Mouse (Mus musculus) left cerebral cortex, postnatal 14 days (tissue): ENCODE results near the gene Rap1gap. TPM values are rescaled to one million over a fixed set of nuclear protein-coding genes. Genes with fewer than 3 reads are reported as not detected.

ENCODE experiments used
- DNase-seq, 2 experiments: peaks; one replicate each; pipeline ENCODE4 v3.0.0; 2021 to 2022; ENCODE audit warnings: low spot score in 2 of 2, mixed read lengths in 1 of 2
- intact Hi-C: fragments of 180-260 bp; cut with DNase I; formaldehyde crosslinking; loops from one replicate; pipeline ENCODE4 v1.15.1; 2025
- total RNA-seq, 2 experiments: library from RNA; stranded (reverse); gene quantifications; 2 replicates each; pipeline ENCODE4 v1.2.3; 2021

Rap1gap gene
- total RNA-seq, 2 experiments from 2014 or later = 268 to 296 TPM

DNA sequence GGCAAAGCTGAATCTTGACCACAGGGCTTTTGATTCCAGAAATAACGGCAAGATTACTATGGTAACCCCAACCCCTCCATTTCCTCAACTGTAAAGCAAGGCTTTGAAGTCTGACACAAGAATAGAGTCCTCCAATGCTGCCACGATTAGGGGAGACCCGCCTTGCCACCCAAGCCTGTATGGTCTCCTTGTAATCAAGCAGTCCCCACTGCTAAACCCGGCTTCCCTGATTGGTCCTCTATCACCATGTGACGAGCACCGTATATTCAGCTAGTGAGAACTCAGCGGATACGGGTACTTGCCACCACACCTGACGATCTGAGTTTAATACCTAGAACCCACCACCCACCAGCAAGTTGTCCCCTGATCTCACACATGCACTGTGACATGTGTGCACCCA lies 98.4 kb downstream of the Rap1gap start:
- DNase-seq = no peak
- intact Hi-C loops = no loop called here

DNA sequence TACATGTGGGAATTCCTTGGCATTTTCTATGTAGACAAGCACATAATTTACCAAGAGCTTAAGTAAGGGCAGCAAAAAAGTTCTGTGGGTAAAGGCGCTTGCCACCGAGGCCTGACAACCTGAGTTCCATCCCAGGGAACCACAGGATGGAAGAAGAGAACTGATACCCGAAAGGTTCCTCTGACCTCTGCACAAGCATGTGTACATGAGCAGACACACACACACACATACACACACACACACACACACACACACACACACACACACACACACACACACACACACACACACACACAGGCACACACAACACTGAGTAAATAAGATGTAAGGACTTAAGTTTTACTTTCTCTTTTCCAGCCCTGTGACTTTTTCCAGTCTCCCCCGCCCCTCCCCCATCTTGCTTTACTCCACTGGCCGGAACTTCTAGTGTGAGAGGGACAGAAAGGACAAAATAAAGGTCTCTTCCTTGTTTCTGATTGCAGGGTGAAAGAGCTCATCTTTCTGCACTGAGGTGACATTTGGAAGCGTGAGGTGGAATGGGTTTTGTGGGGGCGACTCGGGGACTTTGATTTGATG lies 99.5 kb downstream of the Rap1gap start:
- no peak for DNase-seq
- intact Hi-C loops = no loop called here

DNA sequence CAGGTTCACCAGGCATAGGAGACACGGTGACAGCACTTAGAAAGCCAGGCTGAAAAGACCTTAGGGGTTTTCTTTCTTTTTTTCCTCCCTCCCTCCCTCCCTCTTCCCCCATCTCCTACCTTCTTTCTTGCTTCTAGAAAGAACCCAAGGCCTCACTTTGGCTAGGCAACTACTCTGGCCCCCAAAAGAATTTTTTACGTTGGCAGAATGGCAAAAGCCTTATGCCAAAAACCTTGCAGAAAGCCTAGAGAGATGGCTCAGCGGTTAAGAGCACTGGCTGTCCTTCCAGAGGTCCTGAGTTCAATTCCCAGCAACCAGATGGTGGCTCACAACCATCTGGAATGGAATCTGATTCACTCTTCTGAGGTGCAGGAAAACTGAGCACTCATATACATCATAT lies 100.1 kb downstream of the Rap1gap start:
- no peak for DNase-seq
- intact Hi-C loops = no loop called here

DNA sequence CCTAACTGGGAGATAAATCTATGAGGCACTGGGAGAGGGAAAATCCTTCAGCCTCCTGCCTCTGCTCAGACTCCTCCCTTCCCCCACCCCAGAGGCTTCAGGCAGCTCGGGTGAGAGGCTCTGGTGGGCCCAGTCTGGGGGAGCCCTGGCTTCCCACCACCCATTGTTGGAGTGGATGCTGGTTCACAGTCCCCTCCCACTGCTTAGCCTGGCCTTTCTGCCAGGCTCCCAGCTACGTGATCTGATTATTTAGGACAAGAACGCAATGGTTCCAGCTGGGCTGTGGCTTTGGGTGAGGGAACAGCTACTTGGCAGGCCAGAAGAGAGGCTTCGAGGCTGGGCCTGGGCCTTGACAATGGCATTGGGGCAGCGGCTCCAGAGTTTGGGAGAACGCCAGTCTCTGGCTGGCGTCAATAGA lies 101.0 kb downstream of the Rap1gap start:
- DNase-seq = peak; percentile 43 to 70
- intact Hi-C loops = no loop called here

DNA sequence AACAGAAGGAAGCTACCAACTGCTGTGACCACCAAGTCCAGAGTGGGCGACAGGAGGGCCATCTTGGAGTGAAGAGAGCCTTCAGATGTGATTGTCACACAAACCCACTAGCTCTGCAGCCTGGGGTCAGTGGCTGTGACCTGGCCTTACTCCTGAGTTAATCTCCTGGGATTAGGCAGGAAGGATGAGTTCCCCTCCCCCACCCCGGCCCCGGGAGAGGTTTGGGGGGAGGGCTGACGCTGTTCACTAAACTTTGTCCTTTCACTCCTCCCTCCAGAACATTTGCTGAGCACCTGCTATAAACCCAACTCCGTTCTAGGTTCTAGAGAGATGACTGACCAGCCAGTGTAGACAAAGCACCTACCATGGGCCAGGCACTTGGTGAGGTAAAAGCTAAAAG lies 101.8 kb downstream of the Rap1gap start:
- no peak for DNase-seq
- intact Hi-C loops = no loop called here

DNA sequence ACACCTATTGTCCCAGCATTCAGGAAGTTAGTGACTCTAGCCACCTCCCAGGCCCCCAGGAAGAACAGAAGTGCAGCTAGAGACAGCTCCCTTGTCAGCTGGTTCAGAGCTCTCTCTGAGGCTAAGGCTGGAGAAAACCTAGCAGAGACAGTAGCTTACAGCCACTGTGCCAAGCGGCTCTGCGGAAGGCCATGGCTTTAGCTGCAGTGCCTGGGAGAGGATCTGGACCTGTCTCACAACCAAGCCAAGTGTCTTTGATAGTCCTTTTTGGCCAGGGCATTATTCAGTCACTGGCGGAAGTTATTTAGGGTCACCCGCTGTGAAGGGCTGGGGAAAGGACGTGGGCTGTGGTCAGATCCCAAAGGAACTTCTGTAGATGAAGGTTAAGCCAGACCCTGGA lies 103.9 kb downstream of the Rap1gap start:
- no peak for DNase-seq
- intact Hi-C loops = no loop called here

DNA sequence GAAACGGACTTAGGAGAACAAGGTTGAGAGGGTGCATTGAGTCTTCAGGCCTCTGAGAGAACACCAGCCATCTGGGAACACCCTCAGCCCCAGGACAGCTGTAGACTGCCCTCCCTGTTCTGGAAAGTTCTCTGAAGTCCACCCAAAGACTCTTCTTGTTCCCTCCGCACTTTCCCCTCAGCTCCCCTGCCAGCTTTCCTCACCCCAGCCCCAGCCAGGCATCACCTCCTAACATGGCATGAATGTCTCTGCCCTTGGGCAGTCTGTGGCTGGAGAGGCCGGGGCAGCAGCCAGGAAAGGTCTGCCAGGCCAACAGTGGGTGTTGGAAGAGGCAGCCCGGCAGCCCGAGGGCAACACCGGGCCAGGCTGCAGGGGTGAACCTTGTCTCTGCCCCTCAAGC lies 104.3 kb downstream of the Rap1gap start:
- DNase-seq = no peak
- intact Hi-C loops = no loop called here

DNA sequence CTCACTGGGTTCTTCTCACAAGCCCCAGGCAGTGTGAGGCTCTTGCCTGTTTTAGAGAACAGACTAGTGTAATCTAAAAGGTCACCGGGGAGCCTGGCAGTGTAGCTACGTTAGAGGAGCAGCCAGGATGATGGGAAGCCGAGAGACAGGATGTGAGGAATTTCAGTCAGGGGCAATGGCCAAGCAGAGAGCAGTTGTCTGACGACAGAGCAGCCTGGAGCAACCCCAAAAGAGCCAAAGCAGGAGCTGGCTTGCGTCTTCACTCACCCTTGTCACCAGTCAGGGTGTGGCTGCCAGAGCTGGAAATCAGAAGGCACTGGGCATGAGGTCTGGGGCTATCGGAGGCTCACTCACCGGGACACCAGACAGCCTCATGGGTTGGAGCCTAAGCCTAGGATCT lies 105.1 kb downstream of the Rap1gap start:
- DNase-seq = no peak
- intact Hi-C loops = no loop called here

DNA sequence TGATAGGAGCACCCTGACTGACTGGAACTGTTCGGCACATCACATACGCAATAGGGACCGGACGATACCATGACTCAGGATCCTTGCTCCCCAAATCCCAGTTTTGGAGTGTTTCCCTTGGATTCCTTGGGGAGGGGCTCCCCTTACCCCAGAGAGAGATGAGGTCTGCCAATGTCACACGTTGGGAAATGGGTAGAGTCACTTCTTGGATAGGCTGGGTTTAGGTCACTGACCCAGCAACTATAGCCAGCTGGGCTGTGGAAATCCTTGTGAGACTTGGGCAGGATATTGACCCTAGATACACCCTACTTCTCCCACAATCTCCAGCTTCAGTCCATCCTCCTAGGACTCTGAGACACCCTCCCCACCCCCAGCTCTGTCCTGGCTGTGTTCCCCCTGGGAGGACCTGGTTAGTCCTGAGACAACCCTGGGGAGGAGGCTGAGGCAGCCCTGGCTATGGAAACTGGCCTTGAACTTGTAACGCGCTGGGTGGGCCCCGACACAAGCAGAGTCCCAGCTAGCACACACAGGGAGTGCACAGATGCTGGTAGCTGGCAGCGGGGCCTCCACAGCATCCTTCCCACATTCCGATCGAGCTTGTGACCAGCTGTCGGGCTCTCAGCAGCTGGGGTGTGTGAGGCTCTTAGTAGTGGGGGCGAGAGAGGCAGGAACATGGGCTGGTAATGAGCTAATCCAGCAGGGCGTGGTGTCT lies 106.5 kb downstream of the Rap1gap start:
- intact Hi-C loops = no loop called here
- DNase-seq = peak in 1 of 2 experiments; percentile 71

DNA sequence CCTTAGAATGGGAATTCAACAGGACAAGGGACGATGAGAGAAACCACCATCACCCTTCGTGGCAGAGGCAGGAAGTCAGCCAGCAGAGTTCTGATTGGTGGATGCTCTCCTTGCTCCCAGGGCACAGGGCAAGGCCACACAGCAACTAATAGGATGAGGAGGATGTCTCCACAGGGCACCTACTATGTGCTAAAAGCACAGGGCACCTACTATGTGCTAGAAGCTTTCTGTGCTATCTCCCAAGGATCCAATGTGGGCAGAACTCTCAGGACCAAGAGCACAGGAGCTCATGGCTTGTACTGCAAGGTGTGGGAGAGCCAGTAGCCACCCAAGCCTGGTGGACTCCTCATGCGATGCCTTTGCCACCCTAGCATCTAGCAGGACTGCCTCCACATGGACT lies 107.2 kb downstream of the Rap1gap start:
- no peak for DNase-seq
- intact Hi-C loops = no loop called here

DNA sequence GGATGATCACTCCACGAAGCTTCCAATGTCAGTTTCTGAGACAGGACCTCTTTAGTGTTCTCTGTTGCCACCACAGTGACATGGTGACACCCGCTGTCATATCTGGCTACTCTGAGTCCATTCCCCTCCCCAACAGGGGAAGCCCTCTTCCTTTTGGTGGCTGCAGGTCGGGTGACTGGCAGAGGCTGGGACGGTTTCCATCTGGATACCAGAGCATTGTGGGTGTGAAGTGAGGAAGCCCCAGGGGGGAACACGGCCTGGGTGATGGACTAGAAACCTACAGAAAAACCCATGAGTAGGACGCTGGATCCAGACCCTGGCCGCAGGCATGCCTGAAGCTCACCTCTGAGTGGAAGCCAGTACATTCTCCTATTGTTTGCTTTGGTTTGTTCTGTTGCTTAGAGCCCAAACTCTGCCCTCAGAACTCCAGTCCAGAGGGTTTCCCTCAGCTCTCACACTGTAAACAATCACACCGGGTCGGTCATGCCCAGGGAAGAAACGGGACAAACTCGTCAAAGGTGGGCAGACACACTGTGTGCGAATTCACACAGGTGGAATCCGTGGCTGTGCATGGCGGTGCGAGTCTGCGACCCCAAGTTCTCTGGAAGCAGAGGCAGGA lies 108.0 kb downstream of the Rap1gap start:
- DNase-seq = no peak
- intact Hi-C loops = no loop called here

DNA sequence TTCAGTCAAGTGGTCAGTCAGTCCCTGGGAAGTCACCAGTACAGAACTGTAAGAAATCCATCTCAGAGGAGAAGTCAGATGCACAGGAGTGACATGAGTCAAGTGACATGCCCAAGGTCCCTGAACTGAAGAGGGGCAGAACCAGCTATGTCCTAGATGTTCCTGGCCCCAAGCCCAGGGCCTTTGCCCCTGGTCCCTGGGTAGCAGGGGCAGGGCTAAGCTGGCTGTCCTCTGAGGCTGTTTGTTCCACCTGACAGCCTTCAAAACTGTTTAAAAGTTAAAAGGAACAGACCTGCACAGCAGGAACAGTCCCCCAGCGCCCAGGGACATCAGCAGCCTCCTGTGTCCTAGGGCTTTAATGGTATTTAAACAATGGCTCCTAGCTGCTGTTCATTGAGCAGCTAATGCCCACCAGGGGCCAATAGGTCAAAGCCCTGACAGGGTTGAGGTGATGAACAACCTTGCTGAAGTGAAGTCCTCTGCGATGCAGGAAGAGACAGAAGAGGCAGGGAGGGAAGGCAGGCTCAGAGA lies 108.9 kb downstream of the Rap1gap start:
- intact Hi-C loops = no loop called here

DNA sequence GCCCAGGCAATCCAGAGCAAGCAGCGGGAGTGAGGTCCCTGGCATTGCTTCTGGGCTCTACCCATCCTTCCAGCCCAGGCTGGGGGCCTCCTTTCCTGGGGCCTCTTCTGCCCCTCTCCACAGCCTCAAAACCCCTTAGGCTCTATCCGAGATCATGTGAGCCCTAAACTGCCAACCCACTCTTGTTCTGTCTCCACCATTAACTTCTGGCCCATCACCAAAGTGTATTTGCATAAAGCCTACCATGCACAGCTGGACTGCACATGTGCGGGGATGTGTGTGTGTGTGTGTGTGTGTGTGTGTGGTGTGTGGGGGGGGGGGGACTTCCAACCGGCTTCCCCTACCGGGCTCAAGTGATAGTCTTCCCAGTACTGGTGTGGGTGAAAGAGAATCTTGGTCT lies 109.5 kb downstream of the Rap1gap start:
- no peak for DNase-seq
- intact Hi-C loops = no loop called here

More for the DNA sequence above, 108.9 kb downstream of the Rap1gap start:
- DNase-seq = no peak

DNA sequence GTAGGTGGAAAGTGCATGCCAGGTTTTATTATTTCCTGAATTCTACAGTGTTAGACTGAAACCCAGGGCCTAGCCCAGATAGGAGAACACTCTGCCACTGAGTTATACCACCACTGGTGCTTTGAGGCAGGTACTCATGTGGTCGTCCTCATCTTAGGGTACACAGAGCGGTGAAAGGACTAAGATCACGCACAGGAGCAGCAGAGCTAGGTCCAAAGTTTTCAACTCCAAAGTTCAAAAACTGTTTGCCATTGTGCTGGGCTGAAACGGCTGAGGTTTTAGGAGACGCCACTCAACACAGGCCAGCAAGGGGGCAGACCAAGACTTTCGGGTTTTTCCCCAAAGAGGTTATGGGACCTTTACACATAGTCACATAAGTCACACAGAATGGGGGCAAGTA lies 110.0 kb downstream of the Rap1gap start:
- intact Hi-C loops = no loop called here
- DNase-seq = no peak

DNA sequence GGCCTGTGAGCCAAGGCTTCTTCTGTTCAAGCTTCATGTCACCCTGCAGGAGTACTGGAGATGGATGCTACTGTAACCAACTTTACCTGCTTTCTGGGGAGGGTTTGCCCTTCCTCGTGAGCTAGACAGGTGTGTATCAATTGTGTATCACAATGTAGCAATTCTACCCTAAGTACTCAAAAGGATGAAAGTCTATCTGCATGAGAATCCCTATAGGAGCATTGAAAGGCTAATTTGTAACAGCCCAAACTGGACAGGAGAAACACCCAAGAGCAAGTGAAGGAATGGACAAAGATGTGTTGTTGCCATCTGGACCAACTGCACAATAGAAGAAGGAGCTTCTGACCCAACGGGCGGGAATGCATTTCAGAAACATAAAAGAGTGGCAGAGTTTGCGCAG lies 113.3 kb downstream of the Rap1gap start:
- DNase-seq = no peak
- intact Hi-C loops = no loop called here

DNA sequence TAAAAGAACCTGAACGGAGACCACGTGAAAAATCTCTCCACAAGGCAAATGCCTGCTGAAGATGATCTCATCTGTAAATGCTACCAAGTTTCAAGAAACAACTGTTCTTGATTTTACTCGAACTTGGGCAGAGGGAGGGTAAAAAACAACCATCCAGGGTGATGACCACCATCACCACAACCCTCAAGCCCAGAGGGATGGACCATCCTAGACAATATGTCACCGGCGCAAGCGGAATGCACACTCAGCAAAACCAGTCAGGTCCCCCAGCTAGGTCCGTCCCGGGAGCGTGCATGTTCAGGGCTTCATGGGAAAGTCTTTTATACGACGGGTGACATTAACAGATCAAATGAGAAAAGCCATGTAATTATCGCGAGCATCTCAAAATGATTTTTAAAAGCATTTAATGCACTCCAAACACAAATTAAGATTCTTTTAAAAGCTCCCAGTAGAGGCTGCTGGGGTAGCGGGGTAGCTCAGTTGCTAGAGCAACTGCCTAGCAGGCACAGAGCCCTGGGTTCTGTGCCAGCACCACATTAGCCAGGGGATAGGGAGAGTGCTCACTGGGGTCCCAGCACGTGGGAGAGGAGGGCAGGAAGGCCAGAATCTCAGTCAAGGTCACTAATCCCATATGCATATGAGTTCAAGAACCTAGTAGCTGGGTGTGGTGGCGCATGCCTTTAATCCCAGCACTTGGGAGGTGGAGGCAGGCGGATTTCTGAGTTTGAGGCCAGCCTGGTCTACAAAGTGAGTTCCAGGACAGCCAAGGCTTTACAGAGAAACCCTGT lies 114.1 kb downstream of the Rap1gap start:
- no peak for DNase-seq
- intact Hi-C loops = no loop called here
